Mouse (Mus musculus) lung, postnatal 4 days (tissue): ENCODE measurements at regions not wholly inside any gene's neighbourhood (a gene's known extent, or its start where the extent isn't known, plus 50 kb on each side); places are given as distances from the start of the nearest gene placed in this dataset.

Experiments used
- DNase-seq, 2 experiments: peaks; one replicate each; pipeline ENCODE4 v3.0.0; 2021

GRCm38 (mm10) chr9:101807249-101807648 lies 54.4 kb upstream of the 9630041A04Rik start:
- no peak for DNase-seq

GRCm38 (mm10) chr9:101796718-101797117 lies 64.9 kb upstream of the 9630041A04Rik start:
- DNase-seq, result no peak

- DNase-seq, result no peak
Observed at GRCm38 (mm10) chr9:101796063-101796462, 65.6 kb upstream of the 9630041A04Rik start.

- no peak for DNase-seq
Observed at GRCm38 (mm10) chr9:101795436-101795835, 66.2 kb upstream of the 9630041A04Rik start.

GRCm38 (mm10) chr9:101790936-101791335 lies 70.7 kb upstream of the 9630041A04Rik start:
- DNase-seq, result no peak

GRCm38 (mm10) chr9:101740949-101741605 lies 120.6 kb upstream of the 9630041A04Rik start:
- peak in 1 of 2 experiments; percentile 49 for DNase-seq

- DNase-seq, result no peak
Observed at GRCm38 (mm10) chr9:101739322-101739721, 122.3 kb upstream of the 9630041A04Rik start.

GRCm38 (mm10) chr9:101734271-101734670 lies 127.4 kb upstream of the 9630041A04Rik start:
- no peak for DNase-seq

- DNase-seq, result no peak
Observed at GRCm38 (mm10) chr9:101733611-101734225, 127.9 kb upstream of the 9630041A04Rik start.

GRCm38 (mm10) chr9:101730136-101730535 lies 131.5 kb upstream of the 9630041A04Rik start:
- no peak for DNase-seq

GRCm38 (mm10) chr9:101717911-101718310 lies 143.7 kb upstream of the 9630041A04Rik start:
- DNase-seq, result no peak

- no peak for DNase-seq
Observed at GRCm38 (mm10) chr9:101716326-101716725, 145.3 kb upstream of the 9630041A04Rik start.

GRCm38 (mm10) chr9:101714805-101715204 lies 146.8 kb upstream of the 9630041A04Rik start:
- no peak for DNase-seq

GRCm38 (mm10) chr9:101710611-101711071 lies 151.0 kb upstream of the 9630041A04Rik start:
- DNase-seq, result peak; percentile 49 to 83

GRCm38 (mm10) chr9:101700368-101700767 lies 161.3 kb upstream of the 9630041A04Rik start:
- DNase-seq, result no peak

GRCm38 (mm10) chr9:101694054-101694453 lies 167.6 kb upstream of the 9630041A04Rik start:
- no peak for DNase-seq

GRCm38 (mm10) chr9:101691336-101691735 lies 170.3 kb upstream of the 9630041A04Rik start:
- no peak for DNase-seq

- DNase-seq, result no peak
Observed at GRCm38 (mm10) chr9:101690916-101691315, 170.7 kb upstream of the 9630041A04Rik start.

- no peak for DNase-seq
Observed at GRCm38 (mm10) chr9:101690402-101690861, 171.2 kb upstream of the 9630041A04Rik start.

- peak; percentile 86 to 89 for DNase-seq
Observed at GRCm38 (mm10) chr9:101689532-101690401, 171.9 kb upstream of the 9630041A04Rik start.

- no peak for DNase-seq
Observed at GRCm38 (mm10) chr9:101687226-101687625, 174.4 kb upstream of the 9630041A04Rik start.

GRCm38 (mm10) chr9:101677563-101677962 lies 184.1 kb upstream of the 9630041A04Rik start:
- DNase-seq, result no peak

- no peak for DNase-seq
Observed at GRCm38 (mm10) chr9:101670111-101670510, 191.5 kb upstream of the 9630041A04Rik start.
